Mouse (Mus musculus) thymus, adult 2 months (tissue): ENCODE measurements around the gene Slc27a2. TPM values are rescaled to one million over a fixed set of nuclear protein-coding genes. Genes with fewer than 3 reads are reported as not detected.

Experiments used
- DNase-seq: peaks from one replicate; pipeline ENCODE4 v3.0.0; 2021
- H3K27ac ChIP-seq: fragments of 200-500 bp; 2 replicates; pipeline ENCODE4 v1.5.1; 2012; ENCODE audit warnings: low read length, control low read depth; ENCODE audit not compliant: control insufficient read depth, insufficient read depth
- H3K27me3 ChIP-seq: fragments of 200-500 bp; 2 replicates; pipeline ENCODE4 v1.6.1; 2012; ENCODE audit warnings: mild to moderate bottlenecking, low read length, moderate library complexity, mixed read lengths; ENCODE audit not compliant: control insufficient read depth, insufficient read depth
- H3K36me3 ChIP-seq: fragments of 200-500 bp; 2 replicates; pipeline ENCODE4 v1.6.1; 2012; ENCODE audit warnings: mild to moderate bottlenecking, low read length, moderate library complexity; ENCODE audit not compliant: control insufficient read depth, insufficient read depth
- H3K4me1 ChIP-seq: fragments of 200-500 bp; replicated peaks from 2 replicates; pipeline ENCODE4 v1.6.1; 2012; ENCODE audit warnings: low read length; ENCODE audit not compliant: control insufficient read depth, insufficient read depth
- H3K4me3 ChIP-seq: fragments of 200-500 bp; 2 replicates; pipeline ENCODE4 v1.5.1; 2012; ENCODE audit warnings: mild to moderate bottlenecking, low read length, control low read depth, moderate library complexity; ENCODE audit not compliant: control insufficient read depth, insufficient read depth
- CTCF ChIP-seq: fragments of 200-500 bp; IDR thresholded peaks from 2 replicates; pipeline ENCODE4 v1.5.1; 2012; ENCODE audit warnings: mild to moderate bottlenecking, control low read depth, low read length, moderate library complexity, borderline replicate concordance; ENCODE audit not compliant: control insufficient read depth, poor library complexity, insufficient read depth; ENCODE audit errors: extremely low read depth
- POLR2A ChIP-seq: fragments of 200-500 bp; IDR thresholded peaks from 2 replicates; pipeline ENCODE4 v1.6.1; 2012; ENCODE audit warnings: mild to moderate bottlenecking, low read length, control low read depth, moderate library complexity; ENCODE audit not compliant: control insufficient read depth, poor library complexity, insufficient read depth; ENCODE audit errors: extremely low read depth
- WGBS: fragments of 180-500 bp; shearing (Covaris S2); methylation state at CpG from one replicate; pipeline ENCODE4 v1.1.7; 2018; 5-methylcytosine and 5-hydroxymethylcytosine counted together
- polyA plus RNA-seq: library from polyadenylated mRNA; depleted of rRNA; stranded (reverse); fragments of >200 nt; gene quantifications from 2 replicates; pipeline ENCODE4 v1.2.3, GENCODE M21; 2012

Gene Slc27a2
- polyA plus RNA-seq, 1 experiment, result 2.4 TPM

- H3K4me1 ChIP-seq, result peaks cover 5% of the 10 kb centered on the region
- no peak for DNase-seq
- no peak overlapping the region for H3K4me3 ChIP-seq
- no peaks in the 10 kb centered on the region for H3K27me3 ChIP-seq
- no peak for TF ChIP-seq POLR2A
- no peak for TF ChIP-seq CTCF
- no peak overlapping the region for H3K27ac ChIP-seq
- 83% methylated on average over 3 of the region's 3 CpGs for WGBS
- no peaks in the 10 kb centered on the region for H3K36me3 ChIP-seq
Measured at GRCm38 (mm10) chr2:126587468-126587867, 35.3 kb downstream of the Slc27a2 start.

DNA sequence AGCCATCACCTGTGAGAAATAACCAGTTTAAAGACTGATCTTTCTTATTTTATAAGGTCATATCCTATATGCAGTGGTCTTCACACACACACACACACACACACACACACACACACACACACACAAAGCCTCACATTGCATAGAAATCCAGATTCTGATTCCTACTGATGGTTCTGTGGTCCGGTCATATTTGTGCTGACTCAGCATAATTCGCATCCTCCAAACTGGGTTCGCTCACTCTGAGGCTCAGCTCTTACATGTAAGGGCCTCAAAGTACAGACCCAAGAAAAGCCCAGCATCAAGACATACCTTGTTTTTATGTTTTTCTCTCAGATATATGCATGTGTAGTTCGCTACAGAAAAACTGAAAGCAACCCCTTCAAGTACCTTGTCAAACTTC, 39.1 kb downstream of the Slc27a2 start:
- TF ChIP-seq POLR2A (no peak), CTCF (no peak)
- no peaks in the 10 kb centered on the region for H3K36me3 ChIP-seq
- DNase-seq, result no peak
- WGBS, result 95% methylated on average over 4 of the region's 4 CpGs
- no peaks in the 10 kb centered on the region for H3K27me3 ChIP-seq
- no peak overlapping the region for H3K27ac ChIP-seq
- no peak overlapping the region for H3K4me3 ChIP-seq
- peaks cover 6% of the 10 kb centered on the region; the same call in 1 of the 2 replicates for H3K4me1 ChIP-seq

DNA sequence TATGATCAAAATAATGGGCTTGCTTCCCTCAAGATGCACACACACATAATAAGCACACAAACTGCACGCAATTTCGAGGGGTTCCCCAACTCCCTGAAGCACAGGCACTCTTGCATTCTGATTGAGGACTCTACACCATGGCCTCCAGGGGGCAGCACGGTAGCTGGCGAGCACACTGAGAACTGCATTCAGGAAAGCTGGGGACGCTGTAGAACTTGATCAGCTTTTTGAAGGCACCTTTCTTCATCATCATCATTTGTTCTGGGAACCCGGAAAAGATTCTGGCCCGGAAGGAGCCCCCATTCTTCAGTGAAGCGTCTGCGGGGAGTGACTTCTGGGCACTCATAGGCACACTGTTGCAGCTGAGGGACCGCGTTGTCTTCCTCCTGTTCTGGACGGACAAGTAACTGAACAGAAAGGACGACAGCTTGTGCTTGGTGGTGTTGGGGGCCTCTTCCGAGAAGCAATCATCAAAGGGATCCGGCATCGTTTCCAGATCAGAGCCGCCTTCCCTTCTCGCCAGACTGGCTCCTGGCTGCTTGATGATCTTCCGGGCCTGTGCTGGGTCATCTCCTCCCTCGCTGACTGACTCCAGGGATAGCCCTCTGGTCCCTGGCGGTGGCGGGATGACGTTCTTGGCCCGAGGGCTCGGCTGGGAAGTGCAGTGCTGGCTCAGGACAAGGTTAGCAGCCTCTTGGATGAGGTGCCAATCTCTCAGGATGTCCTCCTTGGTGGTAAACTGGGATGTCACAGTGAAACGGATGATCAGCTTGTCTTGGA, 41.8 kb downstream of the Slc27a2 start:
- DNase-seq, result peak; percentile 78
- H3K27ac ChIP-seq, result no peak overlapping the region

DNA sequence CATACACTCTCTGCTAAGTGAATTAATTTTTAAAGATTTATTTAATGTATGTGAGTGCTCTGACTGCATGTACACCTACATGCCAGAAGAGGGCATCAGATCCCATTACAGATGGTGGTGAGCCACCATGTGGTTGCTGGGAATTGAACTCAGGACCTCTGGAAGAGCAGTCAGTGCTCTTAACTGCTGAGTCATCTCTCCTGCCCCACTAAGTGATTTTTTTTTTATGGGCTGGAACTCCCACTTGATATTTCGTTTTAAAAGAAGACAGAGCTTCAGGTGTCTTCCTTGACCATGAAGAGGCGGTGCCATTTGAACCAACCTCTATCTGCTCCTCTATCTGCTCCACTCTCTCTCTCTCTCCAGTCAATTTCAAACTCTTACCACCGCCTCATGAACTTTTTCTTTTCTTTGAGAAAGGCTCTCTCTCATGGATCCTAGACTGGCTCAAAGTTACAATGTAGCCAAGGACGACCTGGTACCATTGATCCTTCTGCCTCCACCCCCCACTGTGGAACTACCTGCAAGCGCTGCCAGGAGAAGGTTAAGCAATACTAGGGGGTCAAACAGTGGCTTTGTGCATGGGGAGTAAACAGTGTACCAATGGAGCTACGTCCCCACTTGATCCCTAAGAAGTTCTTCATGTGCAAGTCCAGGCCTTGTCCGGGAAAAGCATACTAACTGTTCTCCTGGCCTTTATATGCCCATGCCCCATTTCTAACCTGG, 44.3 kb downstream of the Slc27a2 start:
- Histone ChIP-seq H3K4me1 (peaks cover 22% of the 10 kb centered on the region), H3K27me3 (no peaks in the 10 kb centered on the region), H3K27ac (peak overlapping the region; percentile 80), H3K36me3 (no peaks in the 10 kb centered on the region), H3K4me3 (no peak overlapping the region)
- no peak for DNase-seq
- WGBS, result 97% methylated on average over 7 of the region's 7 CpGs
- TF ChIP-seq CTCF (no peak), POLR2A (no peak)

More for the DNA sequence above, 41.8 kb downstream of the Slc27a2 start:
- 42% methylated on average over 26 of the region's 26 CpGs for WGBS
- TF ChIP-seq POLR2A (no peak), CTCF (peak; percentile 85)
- Histone ChIP-seq H3K27me3 (no peaks in the 10 kb centered on the region), H3K36me3 (no peaks in the 10 kb centered on the region), H3K4me3 (peak overlapping the region; percentile 38), H3K4me1 (peaks cover 22% of the 10 kb centered on the region)

- Histone ChIP-seq H3K27ac (peak overlapping the region; percentile 80), H3K27me3 (no peaks in the 10 kb centered on the region), H3K36me3 (no peaks in the 10 kb centered on the region), H3K4me3 (no peak overlapping the region), H3K4me1 (peaks cover 28% of the 10 kb centered on the region)
- TF ChIP-seq POLR2A (no peak), CTCF (0 out of 2 replicates have a peak, but pooled peaks have one; percentile 17)
- 77% methylated on average over 20 of the region's 20 CpGs for WGBS
- peak; percentile 8 for DNase-seq
Measured at GRCm38 (mm10) chr2:126597279-126598241, 45.4 kb downstream of the Slc27a2 start.

GRCm38 (mm10) chr2:126598359-126598758, 46.2 kb downstream of the Slc27a2 start:
- TF ChIP-seq CTCF, result no peak
- no peak for TF ChIP-seq POLR2A
- 93% methylated on average over 2 of the region's 2 CpGs for WGBS
- peak; percentile 15 for DNase-seq
- no peak overlapping the region for H3K4me3 ChIP-seq
- no peaks in the 10 kb centered on the region for H3K27me3 ChIP-seq
- H3K27ac ChIP-seq, result peak overlapping the region; percentile 80; the same call in 1 of the 2 replicates
- no peaks in the 10 kb centered on the region for H3K36me3 ChIP-seq
- H3K4me1 ChIP-seq, result peaks cover 28% of the 10 kb centered on the region
